Mouse (Mus musculus) CD4-positive, CD25-positive, alpha-beta regulatory T cell (primary cell): ENCODE data around the gene Mpzl1. TPM values are rescaled to one million over a fixed set of nuclear protein-coding genes. Genes with fewer than 3 reads are reported as not detected.

Experiments used
- polyA plus RNA-seq: library from polyadenylated mRNA; unstranded; fragments of 100-300 nt; shearing (Covaris generic); gene quantifications from one replicate; pipeline ENCODE4 v1.2.1, GENCODE M21; 2017

Gene Mpzl1
- 0.73 TPM for polyA plus RNA-seq

GRCm38 (mm10) chr1:165634151-165634884, at the start of gene Mpzl1:
Mpzl1 (minus strand) TSS chr1:165634538.

Other genes starting within 250 kb of the Mpzl1 start
- gene Dcaf6, start 174.1 kb downstream of the Mpzl1 start, polyA plus RNA-seq = 14.2 TPM
- 128 TPM for gene Mpc2, start 173.9 kb downstream of the Mpzl1 start, polyA plus RNA-seq
- not detected for gene Adcy10, start 149.4 kb downstream of the Mpzl1 start, polyA plus RNA-seq
- gene Rcsd1, start 75.2 kb upstream of the Mpzl1 start, polyA plus RNA-seq = 253 TPM
- gene Creg1, start 129.2 kb upstream of the Mpzl1 start, polyA plus RNA-seq = 62.4 TPM
- 414 TPM for gene Cd247, start 154.1 kb upstream of the Mpzl1 start, polyA plus RNA-seq